Mouse (Mus musculus) lung, adult 2 months (tissue): ENCODE measurements around the gene Camp.

Experiments used
- CTCF ChIP-seq: fragments of 200-500 bp; IDR thresholded peaks from 2 replicates; pipeline ENCODE4 v1.5.1; 2011; ENCODE audit warnings: mild to moderate bottlenecking, low read length, control low read depth; ENCODE audit not compliant: insufficient read depth
- POLR2A ChIP-seq: fragments of 200-500 bp; IDR thresholded peaks from 2 replicates; pipeline ENCODE4 v1.6.1; 2011; ENCODE audit warnings: low read depth, mild to moderate bottlenecking, control low read depth, low read length, borderline replicate concordance; ENCODE audit errors: extremely low read depth

DNA sequence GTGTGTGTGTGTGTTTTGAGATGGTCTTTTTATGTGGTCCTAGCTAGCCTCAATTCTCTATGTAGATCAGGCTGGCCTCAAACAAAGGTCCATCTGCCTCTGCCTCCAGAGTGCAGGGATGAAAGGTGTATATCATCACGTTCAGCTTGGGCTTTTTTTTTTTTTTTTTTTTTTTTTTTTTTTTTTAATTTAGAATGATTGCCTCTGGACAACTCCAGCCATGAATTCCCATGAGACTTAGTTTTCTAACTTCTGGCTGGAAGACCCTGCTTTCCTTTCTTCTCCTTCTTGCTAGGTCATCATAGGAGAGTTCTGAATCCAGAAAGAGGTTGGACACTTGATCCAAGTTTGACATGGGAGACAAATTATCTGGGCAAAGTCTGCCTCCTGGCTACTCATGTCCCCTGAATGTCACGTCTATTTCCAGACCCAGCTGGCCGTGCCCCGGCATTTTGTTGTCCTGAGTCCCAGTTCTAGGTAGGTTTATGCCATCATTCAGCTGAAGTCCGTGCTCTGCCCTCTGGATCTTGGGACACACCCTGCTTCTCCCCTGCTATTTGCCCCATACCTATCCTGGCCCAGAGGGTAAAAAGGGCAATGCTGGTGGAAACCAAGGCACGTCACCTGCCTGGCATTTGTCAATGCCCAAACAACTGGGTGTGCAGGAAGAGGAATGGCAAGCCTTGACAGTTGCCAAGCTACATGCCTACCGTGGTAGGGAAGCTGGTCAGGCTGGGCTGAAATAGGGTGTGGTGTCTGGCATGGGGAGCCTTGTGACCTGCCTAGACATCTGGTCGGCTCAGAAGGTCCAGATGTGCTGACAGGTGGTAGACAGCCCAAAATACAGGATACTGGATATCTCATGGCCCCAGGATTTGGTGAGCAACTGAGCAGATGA, 47.1 kb upstream of the Camp start:
- no peak for TF ChIP-seq CTCF
- no peak for TF ChIP-seq POLR2A
